12 mouse cellular contexts compared by ENCODE assay signal in the genomic region with DNA sequence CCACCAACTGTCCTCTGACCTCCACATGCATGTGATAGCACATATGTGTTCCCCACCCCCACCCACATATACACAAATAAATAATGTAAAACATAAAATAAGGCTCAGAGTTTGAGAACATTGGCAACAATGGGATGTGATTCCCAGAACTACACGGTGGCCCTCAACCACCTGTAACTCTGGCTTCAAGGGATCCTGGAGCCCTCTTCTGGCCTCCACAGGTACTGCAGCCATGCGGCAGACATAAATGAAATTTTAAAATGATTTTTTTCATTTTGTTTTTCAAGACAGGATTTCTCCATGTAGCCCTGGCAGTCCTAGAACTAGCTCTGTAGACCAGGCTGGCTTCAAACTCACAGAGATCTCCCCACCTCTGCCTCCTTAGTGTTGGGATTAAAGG.
A peak's percentile ranks its signal among the peaks of the same experiment; 100 is the strongest.
DNase-seq lines count a peak whose midpoint lies in the region; ATAC-seq and TF ChIP-seq lines count a peak whose summit lies in the region.
"Had no signal": no experiment of that assay in that cellular context is flagged by ENCODE, and none has a peak within 500 bp of the region (broad histone marks: within the 10 kb centered on the region; RNA-seq: fewer than 3 reads in every experiment).

No protein-coding gene starts in this region.

- H3K27me3 ChIP-seq in liver, postnatal 0 days (ENCODE audit: insufficient read depth, low read length), result no peaks in the 10 kb centered on the region
- H3K27me3 ChIP-seq: kidney, embryonic 15.5 days; limb, embryonic 15.5 days had no signal

- H3K36me3 ChIP-seq in liver, postnatal 0 days (replicated peaks; ENCODE audit: insufficient read depth, low read length), result 0 out of 2 replicates have a peak, but pooled peaks cover 3% of the 10 kb centered on the region

- DNase-seq in embryo, embryonic 10.5 days (ENCODE audit: low spot score), result peak; percentile 29
- no peak for DNase-seq in embryo, embryonic 10 days (ENCODE audit: low spot score)
- no peak for DNase-seq in liver, postnatal 0 days
- DNase-seq in liver, result no peak
- peak; percentile 34 for DNase-seq in A20 (ENCODE audit: low read depth, low spot score)
- DNase-seq in brain, embryonic 14.5 days (ENCODE audit: low read depth), result no peak
- DNase-seq in urinary bladder, postnatal 25 days (ENCODE audit: low spot score), result no peak
- DNase-seq: adrenal gland, postnatal 36 days; heart, postnatal 14 days had no signal

- no peak overlapping the region for H3K27ac ChIP-seq in liver, postnatal 0 days (ENCODE audit: low read depth)
- H3K27ac ChIP-seq: kidney, embryonic 15.5 days; limb, embryonic 15.5 days had no signal

- H3K9me3 ChIP-seq in liver, postnatal 0 days (ENCODE audit: low read length), result no peaks in the 10 kb centered on the region
- H3K9me3 ChIP-seq: kidney, embryonic 15.5 days; limb, embryonic 15.5 days had no signal

- no peak overlapping the region for H3K4me3 ChIP-seq in liver, postnatal 0 days (ENCODE audit: low read depth, low read length)
- H3K4me3 ChIP-seq: kidney, embryonic 15.5 days; limb, embryonic 15.5 days had no signal

- ATAC-seq in liver, postnatal 0 days, result no peak
- no peak for ATAC-seq in megakaryocyte, adult 5-6 weeks (ENCODE audit: poor library complexity, severe bottlenecking)

- TF ChIP-seq CTCF in liver, postnatal 0 days (IDR thresholded peaks at IDR 0.05; ENCODE audit: low read depth), result peak; percentile 61
- TF ChIP-seq CTCF in brain, embryonic 14.5 days (IDR thresholded peaks at IDR 0.05; ENCODE audit: borderline replicate concordance, extremely low read depth, insufficient read depth, insufficient read length), result peak; percentile 71

- no peaks in the 10 kb centered on the region for H3K4me1 ChIP-seq in liver, postnatal 0 days (ENCODE audit: insufficient read depth)
- H3K4me1 ChIP-seq: kidney, embryonic 15.5 days; limb, embryonic 15.5 days had no signal

- H3K4me2 ChIP-seq in liver, postnatal 0 days (ENCODE audit: low read depth, low read length), result no peak overlapping the region
- H3K4me2 ChIP-seq: kidney, embryonic 15.5 days; limb, embryonic 15.5 days had no signal

- no peak for TF ChIP-seq POLR2A in brain, embryonic 14.5 days (IDR thresholded peaks at IDR 0.05; ENCODE audit: borderline replicate concordance, extremely low read depth, insufficient read depth, insufficient read length, poor library complexity, severe bottlenecking)

- no peak overlapping the region for H3K9ac ChIP-seq in liver, postnatal 0 days (replicated peaks)
- H3K9ac ChIP-seq: kidney, embryonic 15.5 days; limb, embryonic 15.5 days had no signal

- WGBS in liver, postnatal 0 days (ENCODE audit: insufficient replicate concordance), result 75% methylated on average over 2 of the region's 2 CpGs

- no peak for TF ChIP-seq EP300 in liver, postnatal 0 days (IDR thresholded peaks at IDR 0.05; ENCODE audit: low read depth)

Comparison
In these comparisons a context has a peak if more than half of its experiments do, and no peak if none do; other contexts are left out.
1. DNase-seq: peak in embryo, embryonic 10.5 days (single experiment) and A20 (single experiment); none in embryo, embryonic 10 days (single experiment), liver, postnatal 0 days (single experiment), liver (single experiment), brain, embryonic 14.5 days (single experiment) and urinary bladder, postnatal 25 days (single experiment).